Mouse (Mus musculus) embryonic fibroblast, embryonic 13.5 days (primary cell): ENCODE data around the gene Vmn1r67. TPM values are rescaled to one million over a fixed set of nuclear protein-coding genes. Genes with fewer than 3 reads are reported as not detected.

ENCODE experiments used
- H3K27ac ChIP-seq: 2 replicates; pipeline ENCODE4 v1.5.1; 2012; ENCODE audit warnings: low read length, control low read depth, inconsistent platforms; ENCODE audit not compliant: insufficient read depth
- H3K4me1 ChIP-seq: 2 replicates; pipeline ENCODE4 v1.6.1; 2011; ENCODE audit warnings: low read length; ENCODE audit not compliant: control insufficient read depth, insufficient read depth
- H3K4me3 ChIP-seq: 2 replicates; pipeline ENCODE4 v1.5.1; 2011; ENCODE audit warnings: mild to moderate bottlenecking, control low read depth, low read length; ENCODE audit not compliant: insufficient read depth
- CTCF ChIP-seq: IDR thresholded peaks from 2 replicates; pipeline ENCODE4 v1.5.1; 2011; ENCODE audit warnings: mild to moderate bottlenecking, control low read depth, low read length, moderate library complexity, borderline replicate concordance; ENCODE audit not compliant: insufficient read depth
- POLR2A ChIP-seq: IDR thresholded peaks from 2 replicates; pipeline ENCODE4 v1.6.1; 2011; ENCODE audit warnings: low read depth, mild to moderate bottlenecking, control low read depth, low read length, moderate library complexity
- polyA plus RNA-seq: library from polyadenylated mRNA; stranded (reverse); fragments of >200 nt; gene quantifications from 2 replicates; pipeline ENCODE4 v1.2.4, GENCODE M21; 2011; ENCODE audit warnings: low read depth; ENCODE audit not compliant: missing spikeins, insufficient read length

The Vmn1r67 gene
- polyA plus RNA-seq: not detected in 2 replicates

DNA sequence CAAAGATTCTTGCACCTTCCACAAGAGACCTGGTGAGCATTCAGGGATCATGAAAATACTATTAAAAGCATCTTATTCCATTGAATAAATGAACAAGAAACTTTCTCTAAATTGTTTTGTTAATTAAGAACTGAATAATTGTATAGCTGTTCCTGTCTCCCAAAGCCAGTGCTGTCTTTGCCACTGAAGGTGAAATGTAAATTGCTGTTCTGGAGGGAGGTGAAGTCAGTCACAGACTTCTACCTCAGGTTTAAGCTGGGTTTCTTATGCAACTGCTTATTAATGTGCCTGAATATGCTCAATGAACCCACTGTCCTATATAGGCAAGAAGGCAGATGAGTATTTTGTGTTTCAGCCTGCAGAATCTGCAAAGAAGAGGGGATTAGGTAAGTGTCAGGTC lies at the start of gene Vmn1r67:
Gene Vmn1r67 (plus strand): TSS at position 301 of the 400 bp plus-strand sequence.
- Histone ChIP-seq H3K4me1 (no peaks in the 10 kb centered on the region), H3K4me3 (no peak within 1 kb of the TSS), H3K27ac (no peak within 1 kb of the TSS)
- TF ChIP-seq POLR2A: no peak

GRCm38 (mm10) chr7:10458166-10458565 lies 15.0 kb downstream of the Vmn1r67 start:
- TF ChIP-seq CTCF (no peak), POLR2A (no peak)
- H3K27ac ChIP-seq: no peak overlapping the region
- no peaks in the 10 kb centered on the region for H3K4me1 ChIP-seq
- H3K4me3 ChIP-seq: no peak overlapping the region

DNA sequence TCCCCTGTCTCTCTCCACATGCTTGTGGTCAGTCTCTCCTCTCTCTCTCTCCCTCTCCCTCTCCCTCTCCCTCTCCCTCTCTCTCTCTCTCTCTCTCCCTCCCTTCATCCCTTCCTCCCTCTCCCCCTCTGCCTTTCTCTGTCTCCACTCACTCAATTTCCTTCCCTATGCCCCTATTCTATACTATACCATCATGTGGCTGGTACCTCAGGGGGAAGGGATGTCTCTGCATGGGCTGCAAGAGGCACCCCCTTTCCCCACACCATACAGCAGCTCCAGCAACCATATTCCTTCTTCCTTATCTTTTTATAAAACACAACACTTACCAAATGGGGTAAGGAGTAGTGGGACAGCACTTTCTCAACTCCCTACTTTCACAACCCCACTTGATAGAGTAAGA lies 36.7 kb downstream of the Vmn1r67 start:
- H3K4me3 ChIP-seq: no peak overlapping the region
- no peak for TF ChIP-seq POLR2A
- no peak for TF ChIP-seq CTCF
- H3K4me1 ChIP-seq: no peaks in the 10 kb centered on the region
- H3K27ac ChIP-seq: no peak overlapping the region

GRCm38 (mm10) chr7:10480588-10481233 lies 37.6 kb downstream of the Vmn1r67 start:
- H3K4me3 ChIP-seq: peak overlapping the region; percentile 31
- H3K4me1 ChIP-seq: no peaks in the 10 kb centered on the region
- no peak overlapping the region for H3K27ac ChIP-seq
- TF ChIP-seq POLR2A: peak; percentile 32; the same call in 1 of the 2 replicates
- TF ChIP-seq CTCF: no peak

DNA sequence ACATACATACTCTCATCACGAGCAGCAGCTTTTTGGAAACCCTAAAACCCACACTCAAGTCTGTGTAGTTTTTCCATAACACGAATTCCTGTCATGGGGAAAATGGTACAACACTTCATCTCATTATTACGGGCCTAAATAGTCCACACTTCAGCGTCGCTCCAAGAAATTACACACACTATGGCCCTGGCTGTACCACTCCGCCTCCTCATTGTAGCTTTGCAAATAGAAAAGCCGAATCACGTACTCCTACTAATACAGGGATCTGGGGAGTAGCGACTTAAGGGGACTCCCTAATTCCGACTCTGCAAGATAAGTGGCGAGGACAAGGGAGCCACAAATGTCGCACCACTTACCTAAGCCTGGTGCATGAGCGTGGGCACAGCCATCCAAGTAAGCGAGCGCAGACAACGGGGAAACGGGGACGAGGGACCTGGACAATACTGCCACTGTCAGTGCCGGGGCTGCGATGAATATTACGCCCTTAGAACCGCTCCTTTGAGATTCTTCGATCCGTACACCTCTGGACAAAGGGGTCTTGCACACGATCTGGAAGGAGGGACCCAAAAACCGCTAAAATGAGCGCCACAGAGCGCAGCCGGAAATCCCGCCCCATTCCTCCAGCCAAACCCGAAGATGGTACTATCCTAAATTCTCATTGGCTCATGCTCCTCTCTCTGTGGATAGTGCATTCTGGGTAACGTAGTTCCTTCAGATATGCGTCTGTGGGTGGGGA lies 51.8 kb downstream of the Vmn1r67 start, which contains the start of gene Zik1:
Gene Zik1 (minus strand): TSS at position 609 of the 736 bp plus-strand sequence.
- no peak for TF ChIP-seq CTCF
- peak; percentile 52; the same call in 1 of the 2 replicates for TF ChIP-seq POLR2A
- Histone ChIP-seq H3K27ac (no peak within 1 kb of the TSS), H3K4me1 (peaks cover 5% of the 10 kb centered on the region), H3K4me3 (peak within 1 kb of the TSS; percentile 88)

GRCm38 (mm10) chr7:10495578-10495977 lies 52.4 kb downstream of the Vmn1r67 start:
- H3K4me3 ChIP-seq: no peak overlapping the region

More at GRCm38 (mm10) chr7:10495578-10495977, 52.4 kb downstream of the Vmn1r67 start:
- Histone ChIP-seq H3K4me1 (peaks cover 5% of the 10 kb centered on the region), H3K27ac (no peak overlapping the region)
- no peak for TF ChIP-seq CTCF
- no peak for TF ChIP-seq POLR2A

Other genes starting within 250 kb of the Vmn1r67 start
- gene Vmn1r66, start 165.3 kb upstream of the Vmn1r67 start, polyA plus RNA-seq: not detected in 2 replicates
- gene Zik1, start 52.1 kb downstream of the Vmn1r67 start, polyA plus RNA-seq: 6.5 and 7.6 TPM in 2 replicates
- not detected in 2 replicates for gene Vmn1r68, start 115.2 kb downstream of the Vmn1r67 start, polyA plus RNA-seq
- gene Vmn1r69, start 170.3 kb downstream of the Vmn1r67 start, polyA plus RNA-seq: not detected in 2 replicates
- gene Vmn1r70, start 188.2 kb downstream of the Vmn1r67 start, polyA plus RNA-seq: not detected in 2 replicates
- gene Nlrp4b, start 244.5 kb downstream of the Vmn1r67 start, polyA plus RNA-seq: not detected in 2 replicates